Mouse (Mus musculus): ENCODE results near the gene Eif4a1. TPM values are rescaled to one million over a fixed set of nuclear protein-coding genes. Genes with fewer than 3 reads are reported as not detected.

Gene Eif4a1
- polyA plus RNA-seq, 1 experiment from 2014 or later = 203 TPM

- DNase-seq (peak; percentile 96), ATAC-seq (peak; percentile 96)
- H3K27ac ChIP-seq (ENCODE audit: low read depth) = peak within 1 kb of the TSS; percentile 91
- peak within 1 kb of the TSS; percentile 99 for H3K4me2 ChIP-seq (ENCODE audit: low read depth, low read length)
- no peaks in the 10 kb centered on the region for H3K9me3 ChIP-seq (ENCODE audit: low read length)
- under 1% methylated on average over 72 of the region's 80 CpGs for WGBS (ENCODE audit: insufficient replicate concordance)
- peak within 1 kb of the TSS; percentile 88 for H3K9ac ChIP-seq (replicated peaks)
- peaks cover 15% of the 10 kb centered on the region for H3K36me3 ChIP-seq (replicated peaks; ENCODE audit: insufficient read depth, low read length)
- H3K4me1 ChIP-seq (ENCODE audit: insufficient read depth) = peaks cover 34% of the 10 kb centered on the region
- peak within 1 kb of the TSS; percentile 92 for H3K4me3 ChIP-seq (ENCODE audit: low read depth, low read length)
- no peaks in the 10 kb centered on the region for H3K27me3 ChIP-seq (ENCODE audit: insufficient read depth, low read length)
- TF ChIP-seq EP300 (IDR thresholded peaks at IDR 0.05; ENCODE audit: low read depth) (no peak), CTCF (IDR thresholded peaks at IDR 0.05; ENCODE audit: low read depth) (0 out of 2 replicates have a peak, but pooled peaks have one; percentile 1)
Observed at GRCm38 (mm10) chr11:69681314-69682208, 9.3 kb upstream of the Eif4a1 start, which contains the start of gene Senp3. Senp3 (minus strand) TSS chr11:69682084.

- H3K36me3 ChIP-seq (replicated peaks; ENCODE audit: insufficient read depth, low read length) = peaks cover 27% of the 10 kb centered on the region
- TF ChIP-seq CTCF (IDR thresholded peaks at IDR 0.05; ENCODE audit: low read depth) = 0 out of 2 replicates have a peak, but pooled peaks have one; percentile 5
- no peak for TF ChIP-seq EP300 (IDR thresholded peaks at IDR 0.05; ENCODE audit: low read depth)
- peak overlapping the region; percentile 99 for H3K4me2 ChIP-seq (ENCODE audit: low read depth, low read length)
- ATAC-seq (no peak), DNase-seq (no peak)
- H3K9ac ChIP-seq (replicated peaks) = no peak overlapping the region
- WGBS (ENCODE audit: insufficient replicate concordance) = 86% methylated on average over 30 of the region's 30 CpGs
- H3K9me3 ChIP-seq (ENCODE audit: low read length) = no peaks in the 10 kb centered on the region
- peaks cover 23% of the 10 kb centered on the region for H3K4me1 ChIP-seq (ENCODE audit: insufficient read depth)
- no peaks in the 10 kb centered on the region for H3K27me3 ChIP-seq (ENCODE audit: insufficient read depth, low read length)
- peak overlapping the region; percentile 92 for H3K4me3 ChIP-seq (ENCODE audit: low read depth, low read length)
- no peak overlapping the region for H3K27ac ChIP-seq (ENCODE audit: low read depth)
Observed at GRCm38 (mm10) chr11:69680136-69680855, 8.1 kb upstream of the Eif4a1 start.

GRCm38 (mm10) chr11:69679144-69679543 is 6.9 kb upstream of the Eif4a1 start:
- DNase-seq = no peak
- no peak overlapping the region for H3K27ac ChIP-seq (ENCODE audit: low read depth)
- ATAC-seq = no peak
- H3K9me3 ChIP-seq (ENCODE audit: low read length) = no peaks in the 10 kb centered on the region
- 88% methylated on average over 2 of the region's 2 CpGs for WGBS (ENCODE audit: insufficient replicate concordance)
- peaks cover 38% of the 10 kb centered on the region for H3K36me3 ChIP-seq (replicated peaks; ENCODE audit: insufficient read depth, low read length)
- H3K27me3 ChIP-seq (ENCODE audit: insufficient read depth, low read length) = no peaks in the 10 kb centered on the region
- H3K4me2 ChIP-seq (ENCODE audit: low read depth, low read length) = no peak overlapping the region
- H3K9ac ChIP-seq (replicated peaks) = no peak overlapping the region
- no peak overlapping the region for H3K4me3 ChIP-seq (ENCODE audit: low read depth, low read length)
- H3K4me1 ChIP-seq (ENCODE audit: insufficient read depth) = peaks cover 14% of the 10 kb centered on the region
- TF ChIP-seq EP300 (IDR thresholded peaks at IDR 0.05; ENCODE audit: low read depth) = no peak
- TF ChIP-seq CTCF (IDR thresholded peaks at IDR 0.05; ENCODE audit: low read depth) = no peak

DNA sequence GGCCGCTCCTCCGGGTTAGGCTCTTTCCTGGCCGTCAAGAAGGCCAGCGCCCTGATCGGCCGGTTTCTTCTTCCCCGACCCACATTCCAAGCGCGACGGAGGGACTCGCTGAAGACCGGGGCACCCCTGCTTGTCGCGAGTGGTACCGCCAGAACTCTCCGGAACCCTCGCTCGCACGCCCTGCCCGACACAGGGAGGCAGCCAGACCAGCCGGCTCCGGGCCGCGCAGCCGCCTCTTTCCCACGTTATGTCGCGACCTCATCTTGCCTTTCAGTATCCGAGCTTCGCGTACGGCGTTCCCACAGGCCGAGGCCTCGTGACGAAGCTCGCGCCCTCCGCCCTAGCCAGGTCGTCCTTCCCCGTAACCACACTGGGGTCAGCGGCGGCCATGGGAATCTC is 498 bp downstream of the Eif4a1 start:
- WGBS (ENCODE audit: insufficient replicate concordance) = under 1% methylated on average over 43 of the region's 43 CpGs
- no peak for TF ChIP-seq EP300 (IDR thresholded peaks at IDR 0.05; ENCODE audit: low read depth)
- no peak for TF ChIP-seq CTCF (IDR thresholded peaks at IDR 0.05; ENCODE audit: low read depth)
- ATAC-seq (peak; percentile 6; the same call in 1 of the 2 replicates), DNase-seq (no peak)
- peak overlapping the region; percentile 92 for H3K9ac ChIP-seq (replicated peaks)
- peak overlapping the region; percentile 95 for H3K4me2 ChIP-seq (ENCODE audit: low read depth, low read length)
- H3K4me1 ChIP-seq (ENCODE audit: insufficient read depth) = peaks cover 18% of the 10 kb centered on the region
- peak overlapping the region; percentile 99 for H3K27ac ChIP-seq (ENCODE audit: low read depth)
- H3K4me3 ChIP-seq (ENCODE audit: low read depth, low read length) = peak overlapping the region; percentile 94
- no peaks in the 10 kb centered on the region for H3K27me3 ChIP-seq (ENCODE audit: insufficient read depth, low read length)
- H3K9me3 ChIP-seq (ENCODE audit: low read length) = no peaks in the 10 kb centered on the region
- H3K36me3 ChIP-seq (replicated peaks; ENCODE audit: insufficient read depth, low read length) = peaks cover 70% of the 10 kb centered on the region

DNA sequence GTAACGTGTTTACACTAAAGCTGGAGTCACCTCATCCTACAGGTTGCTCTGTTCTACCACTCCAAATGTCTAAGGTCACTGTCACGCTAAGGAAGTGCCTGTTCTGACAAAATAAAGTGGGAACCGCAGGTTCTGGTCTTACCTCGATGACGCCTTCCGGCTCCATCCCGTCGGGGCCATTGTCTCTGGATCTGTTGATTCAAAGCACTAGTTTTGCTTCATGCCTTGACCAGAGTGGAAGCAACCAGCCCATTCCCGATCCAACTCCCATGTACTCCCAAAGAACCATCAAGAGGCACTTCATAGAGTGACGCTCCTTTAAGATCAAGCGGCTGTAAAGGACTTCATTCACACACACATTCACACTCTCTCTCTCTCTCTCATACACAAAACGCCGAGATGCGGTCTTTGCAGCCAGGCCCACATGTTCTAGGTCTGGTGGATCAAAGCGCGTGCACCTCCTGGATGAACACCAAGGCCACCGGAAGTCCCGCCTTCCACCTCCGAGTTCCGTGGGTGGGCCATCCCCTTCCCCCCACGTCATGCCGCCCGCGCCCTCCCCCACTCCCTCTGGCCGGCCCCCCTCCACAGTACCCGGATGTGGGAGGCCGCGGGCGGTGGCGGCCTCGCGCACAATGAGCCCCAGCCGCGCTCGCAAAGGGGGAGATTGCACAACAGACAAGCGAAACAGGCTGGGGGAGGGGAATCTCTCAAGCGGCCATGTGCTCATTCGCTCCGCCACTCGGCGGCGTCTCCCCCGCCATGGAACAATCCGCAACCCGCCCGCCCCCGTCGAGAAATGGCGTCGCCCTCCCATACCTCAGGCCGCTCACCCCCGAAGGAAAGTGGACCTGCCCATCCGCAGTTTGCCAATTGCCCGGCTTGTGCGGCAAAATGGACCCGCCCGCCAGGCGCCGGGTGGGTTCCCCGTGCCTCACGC is 1.2 kb downstream of the Eif4a1 start:
- Histone ChIP-seq H3K4me3 (ENCODE audit: low read depth, low read length) (peak overlapping the region; percentile 94), H3K4me2 (ENCODE audit: low read depth, low read length) (peak overlapping the region; percentile 95), H3K9ac (replicated peaks) (peak overlapping the region; percentile 92), H3K9me3 (ENCODE audit: low read length) (no peaks in the 10 kb centered on the region), H3K27me3 (ENCODE audit: insufficient read depth, low read length) (no peaks in the 10 kb centered on the region), H3K27ac (ENCODE audit: low read depth) (peak overlapping the region; percentile 99), H3K4me1 (ENCODE audit: insufficient read depth) (peaks cover 18% of the 10 kb centered on the region), H3K36me3 (replicated peaks; ENCODE audit: insufficient read depth, low read length) (peaks cover 67% of the 10 kb centered on the region)
- DNase-seq (peak; percentile 97), ATAC-seq (peak; percentile 74)
- TF ChIP-seq EP300 (IDR thresholded peaks at IDR 0.05; ENCODE audit: low read depth) = peak; percentile 68
- TF ChIP-seq CTCF (IDR thresholded peaks at IDR 0.05; ENCODE audit: low read depth) = no peak; the same call in 1 of the 2 replicates
- under 1% methylated on average over 52 of the region's 61 CpGs for WGBS (ENCODE audit: insufficient replicate concordance)
